Mouse (Mus musculus): Measurements from ENCODE around the gene Ttc28. TPM values are rescaled to one million over a fixed set of nuclear protein-coding genes. Genes with fewer than 3 reads are reported as not detected.
A peak's percentile ranks its signal among the peaks of the same experiment; 100 is the strongest.

Ttc28 gene
- total RNA-seq, 4 experiments from 2014 or later: 11.0 to 17.2 (median 12.3) TPM

DNA sequence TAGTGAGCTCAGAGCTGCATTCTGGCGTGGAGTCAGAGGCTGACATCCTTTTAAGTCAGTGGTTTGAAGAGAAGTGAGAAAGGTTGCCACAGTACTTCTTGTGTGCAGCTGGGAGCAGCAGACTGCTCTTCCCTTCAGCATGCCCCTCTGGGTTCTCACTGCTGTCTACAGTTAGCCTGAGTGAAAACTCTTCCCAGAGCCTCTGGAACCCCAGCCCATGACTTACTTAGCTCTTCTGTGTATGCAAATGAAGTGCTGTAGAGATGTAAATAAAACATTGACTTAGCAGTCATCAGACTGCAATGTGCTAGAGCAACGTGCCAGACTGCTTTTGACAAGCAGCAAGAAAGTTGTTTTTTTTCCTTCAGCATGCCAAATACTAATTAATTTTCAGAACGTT, 70.2 kb downstream of the Ttc28 start:
- no peak for DNase-seq (ENCODE audit: low spot score)

DNA sequence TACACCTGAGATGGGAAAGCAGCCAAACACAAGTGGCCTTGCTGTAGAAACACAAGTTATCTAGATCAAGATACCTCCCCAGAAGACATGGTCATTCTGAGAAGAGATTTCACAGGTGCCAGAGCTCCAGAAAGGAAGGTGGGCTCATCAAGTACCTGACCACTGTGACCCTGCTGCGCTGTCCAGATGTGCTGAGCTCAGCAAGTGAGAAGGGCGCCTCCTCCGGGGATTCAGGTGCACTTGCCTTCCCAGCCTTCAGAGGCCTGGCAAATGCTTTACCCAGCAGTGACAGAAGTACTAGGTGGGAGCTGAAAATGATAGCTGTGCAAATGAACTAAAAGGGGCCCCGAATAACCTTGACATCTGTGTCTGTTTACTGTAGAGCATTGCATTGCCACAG, 78.6 kb downstream of the Ttc28 start:
- DNase-seq (ENCODE audit: low spot score): no peak

DNA sequence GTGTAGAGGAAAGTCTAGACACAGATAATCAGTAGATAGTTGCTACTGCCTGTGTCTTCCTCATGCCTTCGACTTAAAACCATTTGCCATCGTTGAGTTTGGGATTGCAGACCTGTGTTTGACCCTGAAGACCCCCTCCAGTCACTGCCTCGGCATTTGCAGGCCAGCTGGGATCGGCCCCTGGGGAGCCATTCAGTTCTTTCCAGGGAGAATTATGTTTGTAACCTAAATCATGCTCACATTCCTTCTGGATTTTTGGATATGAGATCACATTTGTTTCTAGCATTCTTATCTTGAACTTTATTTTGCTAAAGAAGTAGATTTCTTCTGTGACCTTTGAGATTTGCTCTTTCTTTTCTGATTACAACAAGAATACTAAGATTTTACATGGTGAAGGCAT, 80.5 kb downstream of the Ttc28 start:
- DNase-seq (ENCODE audit: low spot score): no peak

- no peak for DNase-seq (ENCODE audit: low spot score)
These were observed 81.3 kb downstream of the Ttc28 start for GRCm38 (mm10) chr5:110960890-110961289.

DNA sequence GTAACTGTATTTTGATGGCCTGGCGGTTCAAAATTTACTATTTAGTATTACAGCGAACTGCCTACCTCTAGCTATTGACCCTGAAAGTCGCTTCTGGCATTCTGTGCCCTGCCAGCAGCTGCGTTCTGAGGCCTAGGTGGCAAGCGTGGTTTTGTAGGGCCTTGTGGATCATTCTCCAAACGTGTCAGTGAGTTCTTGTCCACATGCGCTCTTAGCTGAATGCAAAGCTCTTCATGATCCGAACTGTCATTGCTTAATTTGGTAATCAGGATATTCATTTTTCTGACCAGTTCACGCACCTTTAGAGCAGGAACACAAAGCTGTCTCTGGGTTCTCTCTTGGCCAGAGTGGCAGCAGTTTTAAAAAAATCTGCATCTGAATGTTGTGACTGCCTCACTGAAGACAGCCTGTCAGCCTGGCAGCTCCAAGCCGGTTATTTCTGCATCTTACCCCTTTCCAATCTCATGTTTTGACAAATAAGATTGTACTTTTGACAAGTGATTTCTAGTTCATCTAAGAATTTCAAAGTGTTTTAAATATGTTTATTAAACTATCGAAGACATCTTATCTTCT, 88.0 kb downstream of the Ttc28 start:
- no peak for DNase-seq (ENCODE audit: low spot score)

DNA sequence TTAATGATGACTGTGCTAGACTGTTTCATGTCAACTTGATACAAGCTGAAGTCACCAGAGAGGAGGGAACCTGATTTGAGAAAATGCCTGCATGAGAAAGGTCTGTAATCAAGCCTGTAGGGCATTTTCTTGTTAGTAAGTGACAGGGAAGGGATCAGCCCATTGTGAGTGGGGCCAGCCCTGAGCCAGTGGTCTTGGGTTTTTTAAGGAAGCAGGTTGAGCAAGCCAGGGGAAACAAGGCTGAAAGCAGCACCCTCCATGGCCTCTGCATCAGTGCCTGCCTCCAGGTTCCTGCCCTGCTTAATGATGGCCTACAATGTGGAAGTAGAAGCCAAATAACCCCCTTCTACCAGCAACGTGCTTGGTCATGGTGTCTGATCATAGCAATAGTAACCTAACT, 89.0 kb downstream of the Ttc28 start:
- DNase-seq (ENCODE audit: low spot score): no peak

DNA sequence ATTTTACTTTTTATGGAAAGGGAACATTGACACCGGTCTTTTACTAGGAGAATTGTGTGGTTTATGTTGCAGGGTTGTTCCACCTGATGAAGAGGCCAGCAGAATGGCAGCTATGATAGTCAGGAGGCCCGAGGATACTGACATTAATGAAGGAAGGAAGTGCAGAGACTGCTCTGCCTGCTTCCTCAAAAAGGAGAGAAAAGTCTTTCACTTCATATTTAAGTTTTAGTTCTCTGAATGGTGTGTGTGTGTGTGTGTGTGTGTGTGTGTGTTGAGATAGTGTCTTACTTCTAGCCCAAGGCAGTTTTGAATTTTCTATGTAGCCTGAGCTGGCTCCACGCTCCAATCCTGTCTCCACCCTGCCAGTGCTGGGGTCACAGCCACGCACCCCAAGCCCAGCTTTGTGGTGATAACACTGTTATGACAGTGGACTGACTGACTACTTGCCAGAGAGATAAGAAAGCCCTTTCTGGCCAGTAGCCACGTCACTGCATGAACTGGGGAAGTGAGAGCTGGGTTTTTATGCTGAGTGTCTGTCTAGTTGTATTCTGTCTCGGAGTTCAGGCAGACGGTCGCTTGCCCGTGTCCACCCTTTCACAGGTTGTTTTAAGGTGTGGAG, 90.7 kb downstream of the Ttc28 start:
- peak; percentile 62 for DNase-seq (ENCODE audit: low spot score)

GRCm38 (mm10) chr5:110976721-110977120, 97.1 kb downstream of the Ttc28 start:
- no peak for DNase-seq (ENCODE audit: low spot score)

GRCm38 (mm10) chr5:110977796-110978195, 98.2 kb downstream of the Ttc28 start:
- no peak for DNase-seq (ENCODE audit: low spot score)

DNA sequence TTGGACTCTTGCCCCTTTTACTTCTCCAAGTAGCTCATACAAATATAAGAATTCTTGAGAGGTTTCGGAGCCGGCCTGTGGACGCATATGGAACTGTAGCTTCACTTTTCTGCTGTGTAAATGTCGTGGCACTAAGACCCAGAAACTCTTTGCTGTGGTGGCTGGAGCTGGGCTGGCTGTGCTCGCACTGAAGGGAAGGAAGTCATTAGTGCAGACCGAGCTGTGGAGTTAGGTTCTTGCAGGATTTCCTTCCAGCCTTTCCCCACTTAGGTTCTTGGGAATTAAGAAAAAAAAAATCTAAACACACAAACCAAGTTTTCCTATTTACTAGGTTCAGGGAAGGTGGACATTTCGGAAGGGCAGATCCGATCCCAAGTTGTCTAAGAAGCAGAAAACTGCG, 98.9 kb downstream of the Ttc28 start:
- peak; percentile 88 for DNase-seq (ENCODE audit: low spot score)

DNA sequence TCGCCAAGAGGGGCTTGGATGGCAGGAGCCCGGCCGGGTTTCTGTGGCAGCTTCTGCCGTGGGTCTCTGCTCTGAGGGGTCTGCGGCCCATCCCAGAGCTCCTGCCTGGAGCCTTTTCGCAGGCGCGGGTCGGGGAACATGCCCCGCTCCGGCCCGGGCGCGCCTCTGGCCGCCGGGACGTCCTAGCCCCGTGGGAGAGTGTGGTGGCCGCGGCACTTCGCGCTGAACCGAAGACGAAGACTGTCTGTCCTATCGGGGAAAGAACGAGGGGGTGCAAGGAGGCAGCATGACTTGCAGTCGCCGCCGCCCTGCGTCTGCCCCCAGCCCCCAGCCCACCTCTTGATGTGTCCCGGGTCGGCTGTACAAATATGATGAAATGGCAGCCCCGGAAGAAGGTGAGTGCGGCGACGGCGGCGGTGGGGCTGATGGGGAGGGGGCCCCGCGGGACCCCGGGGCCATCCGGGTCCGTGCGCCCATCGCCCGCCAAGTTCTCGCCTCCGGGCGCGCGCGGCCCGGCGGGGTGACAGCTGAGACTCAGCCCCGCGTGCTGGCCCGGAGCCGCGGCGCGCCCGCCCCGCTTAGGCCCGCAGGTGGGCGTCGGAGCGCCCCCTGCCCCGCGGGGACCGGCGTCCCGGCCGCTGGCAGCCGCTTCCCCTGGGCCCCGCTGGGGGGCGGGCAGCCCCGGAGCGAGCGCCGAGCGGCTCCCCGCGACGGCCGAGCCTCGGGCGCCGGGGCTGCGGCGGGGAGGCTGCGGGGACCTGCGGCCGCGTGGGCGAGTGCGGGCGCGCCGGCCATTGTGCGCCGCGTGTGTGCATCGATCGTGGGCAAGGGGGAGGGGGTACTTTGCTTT, 99.6 kb downstream of the Ttc28 start:
- DNase-seq (ENCODE audit: low spot score): peak; percentile 35

- DNase-seq (ENCODE audit: low spot score): peak; percentile 57
These were observed 100.3 kb downstream of the Ttc28 start for GRCm38 (mm10) chr5:110979861-110980346.

- DNase-seq (ENCODE audit: low spot score): no peak
These were observed 101.0 kb downstream of the Ttc28 start for GRCm38 (mm10) chr5:110980576-110980975.

- DNase-seq (ENCODE audit: low spot score): peak; percentile 42
These were observed 102.8 kb downstream of the Ttc28 start for GRCm38 (mm10) chr5:110982436-110982835.

- no peak for DNase-seq (ENCODE audit: low spot score)
These were observed 104.6 kb downstream of the Ttc28 start for GRCm38 (mm10) chr5:110984136-110984681.

GRCm38 (mm10) chr5:110996835-110997539, 117.4 kb downstream of the Ttc28 start:
- DNase-seq (ENCODE audit: low spot score): no peak

- DNase-seq (ENCODE audit: low spot score): no peak
These were observed 118.1 kb downstream of the Ttc28 start for GRCm38 (mm10) chr5:110997692-110998091.

DNA sequence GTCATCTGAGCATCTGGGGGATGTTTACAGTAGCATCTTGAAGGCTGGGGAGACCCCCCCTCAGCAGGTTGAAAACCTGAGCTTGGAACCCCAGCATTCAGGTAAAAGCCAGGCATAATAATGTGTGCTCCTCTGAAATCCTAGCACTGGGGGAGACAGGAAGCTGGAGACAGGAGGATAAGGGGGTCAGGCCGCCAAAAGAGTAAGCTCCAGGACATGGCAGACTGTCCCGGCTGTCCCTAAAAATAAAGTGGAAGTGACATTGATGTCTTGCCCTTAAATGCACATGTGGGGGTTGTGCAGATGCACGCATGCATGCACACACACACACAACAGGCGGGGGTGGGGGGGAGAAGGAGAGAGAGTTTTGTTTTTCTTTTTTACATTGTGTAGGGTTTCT, 118.7 kb downstream of the Ttc28 start:
- DNase-seq (ENCODE audit: low spot score): no peak

GRCm38 (mm10) chr5:111000953-111001352, 121.3 kb downstream of the Ttc28 start:
- no peak for DNase-seq (ENCODE audit: low spot score)

DNA sequence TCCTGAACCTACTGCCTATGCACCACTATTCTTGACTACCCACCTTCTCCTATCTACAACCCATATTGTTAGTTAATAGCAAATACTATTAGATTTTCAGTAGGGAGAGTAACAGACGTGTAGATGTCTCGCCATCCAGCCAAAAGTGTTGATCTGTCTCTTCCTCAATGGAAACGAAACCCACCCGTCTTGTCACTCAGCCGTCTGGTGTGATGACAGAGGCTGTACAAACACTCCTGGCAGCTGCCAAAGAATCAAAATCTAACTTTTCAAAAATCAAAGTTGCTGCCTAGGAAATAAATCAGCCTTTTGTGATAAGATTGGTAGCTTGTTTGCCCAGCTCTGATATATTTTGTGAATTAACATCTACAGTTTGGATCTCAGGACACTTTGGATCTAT, 123.6 kb downstream of the Ttc28 start:
- no peak for DNase-seq (ENCODE audit: low spot score)

DNA sequence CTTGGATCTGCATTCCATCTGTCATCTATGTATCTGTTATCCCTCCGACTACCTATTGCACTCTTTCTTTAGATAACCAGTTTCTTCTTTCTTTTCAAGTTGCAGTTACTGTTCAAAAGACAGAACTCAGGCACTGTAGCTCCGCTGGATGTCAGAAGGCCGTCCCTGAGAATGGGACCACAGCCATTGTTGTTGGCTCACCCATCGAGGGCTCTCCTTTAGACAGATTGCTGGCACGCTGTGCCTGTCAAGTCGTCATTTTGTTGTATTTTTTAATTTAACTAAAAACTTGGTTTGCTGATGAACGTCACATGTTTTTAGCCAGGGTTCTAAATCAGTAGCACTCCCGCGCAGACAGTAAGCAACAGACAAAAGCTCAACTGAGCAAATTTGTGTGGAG, 124.1 kb downstream of the Ttc28 start:
- no peak for DNase-seq (ENCODE audit: low spot score)

All from heart, adult 8-10 months (tissue).